Mouse (Mus musculus) inflammation-experienced regulatory T-cells, adult 6 months (primary cell): ENCODE results near the gene Mpdz. TPM values are rescaled to one million over a fixed set of nuclear protein-coding genes. Genes with fewer than 3 reads are reported as not detected.

Experiments
- ATAC-seq: one replicate; pipeline ENCODE4 v1.8.0; 2017
- polyA plus RNA-seq, 3 experiments: library from polyadenylated mRNA; unstranded; fragments of 100-300 nt; shearing (Covaris generic); gene quantifications; one replicate each; pipeline ENCODE4 v1.2.1; 2017

The Mpdz gene
- under 1 TPM in 1 of 3 experiments, not detected in 2; 0.90 TPM for polyA plus RNA-seq

GRCm38 (mm10) chr4:81442078-81442981, at the start of gene Mpdz:
TSS of gene Mpdz (minus strand) at chr4:81442815.
- no peak for ATAC-seq

GRCm38 (mm10) chr4:81490556-81490955, 47.9 kb upstream of the Mpdz start:
- ATAC-seq, result no peak

GRCm38 (mm10) chr4:81484603-81485002, 42.0 kb upstream of the Mpdz start:
- no peak for ATAC-seq

GRCm38 (mm10) chr4:81483887-81484602, 41.4 kb upstream of the Mpdz start:
- no peak for ATAC-seq

- no peak for ATAC-seq
Observed at GRCm38 (mm10) chr4:81483159-81483558, 40.5 kb upstream of the Mpdz start.

- no peak for ATAC-seq
Observed at GRCm38 (mm10) chr4:81466821-81467220, 24.2 kb upstream of the Mpdz start.

- ATAC-seq, result no peak
Observed at GRCm38 (mm10) chr4:81465172-81465571, 22.6 kb upstream of the Mpdz start.

GRCm38 (mm10) chr4:81462253-81462652, 19.6 kb upstream of the Mpdz start:
- no peak for ATAC-seq

- ATAC-seq, result no peak
Observed at GRCm38 (mm10) chr4:81458921-81459320, 16.3 kb upstream of the Mpdz start.

GRCm38 (mm10) chr4:81453806-81454205, 11.2 kb upstream of the Mpdz start:
- no peak for ATAC-seq

- no peak for ATAC-seq
Observed at GRCm38 (mm10) chr4:81452183-81452582, 9.6 kb upstream of the Mpdz start.

- ATAC-seq, result no peak
Observed at GRCm38 (mm10) chr4:81449413-81449812, 6.8 kb upstream of the Mpdz start.

GRCm38 (mm10) chr4:81443566-81443965, 951 bp upstream of the Mpdz start:
- no peak for ATAC-seq

- ATAC-seq, result no peak
Observed at GRCm38 (mm10) chr4:81433961-81434360, 8.7 kb downstream of the Mpdz start.

- ATAC-seq, result no peak
Observed at GRCm38 (mm10) chr4:81430826-81431225, 11.8 kb downstream of the Mpdz start.

GRCm38 (mm10) chr4:81430105-81430504, 12.5 kb downstream of the Mpdz start:
- no peak for ATAC-seq

- no peak for ATAC-seq
Observed at GRCm38 (mm10) chr4:81429670-81430069, 12.9 kb downstream of the Mpdz start.

GRCm38 (mm10) chr4:81423556-81423955, 19.1 kb downstream of the Mpdz start:
- ATAC-seq, result no peak

- no peak for ATAC-seq
Observed at GRCm38 (mm10) chr4:81421621-81422020, 21.0 kb downstream of the Mpdz start.

- ATAC-seq, result no peak
Observed at GRCm38 (mm10) chr4:81415324-81416026, 27.1 kb downstream of the Mpdz start.

- no peak for ATAC-seq
Observed at GRCm38 (mm10) chr4:81414684-81415323, 27.8 kb downstream of the Mpdz start.

- no peak for ATAC-seq
Observed at GRCm38 (mm10) chr4:81396883-81397282, 45.7 kb downstream of the Mpdz start.

- no peak for ATAC-seq
Observed at GRCm38 (mm10) chr4:81392869-81393268, 49.7 kb downstream of the Mpdz start.
